Mouse (Mus musculus): ENCODE results near the gene Col11a2. TPM values are rescaled to one million over a fixed set of nuclear protein-coding genes. Genes with fewer than 3 reads are reported as not detected.

The Col11a2 gene
- polyA plus RNA-seq, 1 experiment = 10.7 TPM

- no peak for DNase-seq (ENCODE audit: extremely low spot score in 1 of 2, low spot score in 1 of 2)
Measured at GRCm38 (mm10) chr17:34025756-34026151, 13.5 kb upstream of the Col11a2 start.

GRCm38 (mm10) chr17:34026221-34026620 lies 13.0 kb upstream of the Col11a2 start:
- no peak for DNase-seq (ENCODE audit: extremely low spot score in 1 of 2, low spot score in 1 of 2)

- DNase-seq (ENCODE audit: extremely low spot score in 1 of 2, low spot score in 1 of 2) = no peak
Measured at GRCm38 (mm10) chr17:34026917-34027655, 12.2 kb upstream of the Col11a2 start.

DNA sequence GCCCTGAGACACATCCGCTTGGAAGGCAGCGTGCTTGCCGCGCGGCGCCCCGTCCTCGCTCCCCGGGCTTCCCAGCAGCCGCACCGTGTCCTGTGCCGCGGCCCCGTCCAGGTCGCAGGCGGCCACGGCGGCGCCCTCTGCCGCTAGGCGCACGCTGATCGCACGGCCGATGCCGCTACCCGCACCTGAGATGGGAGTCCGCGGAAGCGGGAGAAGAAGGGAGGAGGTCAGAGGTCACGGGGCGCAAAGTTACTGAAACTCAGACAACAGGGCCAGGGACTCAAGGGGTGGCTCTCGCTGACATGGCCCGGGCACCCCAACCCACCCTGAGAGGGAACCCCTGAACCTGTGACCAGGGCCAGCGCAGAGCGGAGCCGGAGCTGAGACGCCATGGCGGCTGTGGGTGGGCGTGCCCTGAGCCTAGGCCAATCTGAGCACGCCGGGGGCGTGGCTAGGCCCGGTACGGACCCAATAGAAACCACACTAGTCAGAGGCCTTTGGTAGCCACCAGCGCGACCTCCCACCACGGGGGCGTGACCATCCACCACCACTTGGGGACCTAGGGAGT lies 11.5 kb upstream of the Col11a2 start, which contains the start of gene H2-Ke6:
H2-Ke6 (minus strand) TSS at position 405 of the 568 bp plus-strand sequence.
- DNase-seq (ENCODE audit: extremely low spot score in 1 of 2, low spot score in 1 of 2) = peak; percentile 87 to 91

DNA sequence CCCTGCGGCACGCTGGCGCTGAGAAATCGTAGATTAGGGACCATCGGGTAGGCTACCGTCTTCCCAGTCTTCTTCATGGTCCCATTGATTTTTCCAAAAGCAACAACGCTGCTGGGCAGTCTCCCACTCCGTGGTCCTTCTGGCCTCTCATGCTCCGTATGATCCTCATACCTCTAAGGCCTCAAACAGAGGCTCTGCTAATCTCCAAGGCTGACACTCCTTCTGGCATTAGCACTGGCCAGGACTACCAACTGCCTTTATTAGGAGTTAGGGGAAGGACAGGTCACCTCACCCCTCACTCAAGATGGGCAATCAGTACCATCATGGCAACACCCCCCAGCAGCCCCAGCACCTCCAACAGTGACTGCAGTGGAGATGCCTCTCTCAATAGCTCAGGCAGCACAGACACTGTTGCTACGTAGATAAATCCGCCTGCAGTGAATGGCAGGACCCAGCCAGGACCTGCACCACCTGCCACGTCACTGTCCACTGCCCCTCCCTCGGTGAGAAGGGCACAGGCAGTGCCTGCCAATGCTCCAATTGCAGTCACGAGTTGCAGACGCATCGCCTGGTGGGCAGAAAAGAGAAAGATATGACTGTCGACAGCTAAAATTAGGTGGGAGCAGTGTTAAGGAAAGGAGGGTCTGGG lies 10.6 kb upstream of the Col11a2 start:
- no peak for DNase-seq (ENCODE audit: extremely low spot score in 1 of 2, low spot score in 1 of 2)

DNA sequence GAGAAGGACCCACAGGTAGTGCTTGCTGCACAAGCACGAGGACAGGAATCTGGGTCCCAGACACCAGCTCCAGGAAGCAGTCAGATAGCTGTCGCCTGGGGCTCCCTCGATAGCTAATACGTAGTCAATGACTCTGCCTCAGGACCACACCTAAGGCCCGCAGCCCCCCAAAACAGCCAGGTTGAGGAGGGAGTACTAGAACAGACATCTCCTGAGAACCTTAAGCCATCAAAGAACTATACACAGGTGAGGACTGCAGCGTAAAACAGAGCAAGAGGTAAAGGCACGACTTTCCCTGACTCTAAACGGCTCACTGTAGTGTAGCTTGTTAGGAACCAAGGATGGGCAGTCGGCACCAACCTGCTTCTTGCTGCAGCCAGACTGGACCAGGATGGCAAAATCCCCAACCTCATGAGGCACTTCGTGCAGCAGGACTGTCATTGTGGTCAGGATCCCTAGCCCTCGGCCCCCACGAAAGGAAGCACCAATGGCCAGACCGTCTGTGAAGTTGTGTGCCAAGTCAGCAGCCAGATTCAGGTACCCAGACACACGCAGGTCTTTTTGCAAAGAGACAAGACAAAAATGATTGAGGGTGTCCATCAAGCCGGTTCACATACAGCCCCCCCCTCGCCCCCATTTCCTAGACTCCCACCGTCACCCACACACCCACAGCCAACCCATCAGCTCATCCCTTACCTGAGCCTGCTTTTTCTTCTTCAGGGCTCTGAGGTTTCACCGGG lies 9.9 kb upstream of the Col11a2 start:
- no peak for DNase-seq (ENCODE audit: extremely low spot score in 1 of 2, low spot score in 1 of 2)

- DNase-seq (ENCODE audit: extremely low spot score in 1 of 2, low spot score in 1 of 2) = no peak
Measured at GRCm38 (mm10) chr17:34029890-34030595, 9.2 kb upstream of the Col11a2 start.

- DNase-seq (ENCODE audit: extremely low spot score in 1 of 2, low spot score in 1 of 2) = no peak
Measured at GRCm38 (mm10) chr17:34030861-34031326, 8.3 kb upstream of the Col11a2 start.

GRCm38 (mm10) chr17:34031465-34032173 lies 7.6 kb upstream of the Col11a2 start, which contains the start of the genes Slc39a7 and Rxrb:
Slc39a7 (minus strand) TSS chr17:34031682.
Rxrb (plus strand) TSS chr17:34031812.
- peak; percentile 94 to 98 for DNase-seq (ENCODE audit: extremely low spot score in 1 of 2, low spot score in 1 of 2)

DNA sequence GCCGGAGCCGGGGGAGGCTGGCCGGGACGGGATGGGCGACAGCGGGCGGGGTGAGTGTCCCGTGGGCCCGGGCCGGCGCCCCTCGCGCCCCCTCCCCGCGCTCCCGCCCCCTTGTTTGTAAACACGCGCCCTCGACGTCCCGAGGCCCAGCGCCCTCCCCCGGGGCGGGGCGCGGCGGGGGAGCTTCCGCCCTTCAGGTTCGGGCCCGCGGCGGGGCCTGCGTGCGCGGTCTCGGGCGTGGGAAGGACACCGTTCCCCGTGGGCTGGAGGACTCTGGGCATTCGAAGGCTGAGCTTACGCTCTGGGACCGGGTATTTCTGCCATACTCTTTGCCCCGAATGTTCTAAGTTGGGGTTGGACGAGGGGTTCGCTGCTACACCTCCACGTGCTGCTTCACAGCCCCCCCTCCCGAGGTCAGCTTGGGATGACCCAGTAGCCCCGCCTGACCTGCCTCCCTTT lies 7.0 kb upstream of the Col11a2 start:
- no peak for DNase-seq (ENCODE audit: extremely low spot score in 1 of 2, low spot score in 1 of 2)

GRCm38 (mm10) chr17:34032806-34033205 lies 6.4 kb upstream of the Col11a2 start:
- no peak for DNase-seq (ENCODE audit: extremely low spot score in 1 of 2, low spot score in 1 of 2)

DNA sequence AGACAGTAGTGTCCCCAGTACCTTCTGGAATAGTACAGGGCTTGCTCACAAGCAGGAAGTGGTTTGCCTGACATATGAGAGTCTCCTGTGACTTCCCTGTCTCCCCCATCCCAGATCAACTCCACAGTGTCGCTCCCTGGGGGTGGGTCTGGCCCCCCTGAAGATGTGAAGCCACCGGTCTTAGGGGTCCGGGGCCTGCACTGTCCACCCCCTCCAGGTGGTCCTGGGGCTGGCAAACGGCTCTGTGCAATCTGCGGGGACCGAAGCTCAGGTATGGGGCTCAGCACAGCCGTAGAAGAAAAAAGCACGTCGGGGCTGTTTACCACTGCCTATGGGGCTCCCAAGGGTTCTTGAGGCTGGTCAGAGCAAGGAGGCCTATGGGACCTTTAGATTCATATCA lies 5.8 kb upstream of the Col11a2 start:
- DNase-seq (ENCODE audit: extremely low spot score in 1 of 2, low spot score in 1 of 2) = no peak

- DNase-seq (ENCODE audit: extremely low spot score in 1 of 2, low spot score in 1 of 2) = peak in 1 of 2 experiments; percentile 84
Measured at GRCm38 (mm10) chr17:34034064-34034463, 5.2 kb upstream of the Col11a2 start.

DNA sequence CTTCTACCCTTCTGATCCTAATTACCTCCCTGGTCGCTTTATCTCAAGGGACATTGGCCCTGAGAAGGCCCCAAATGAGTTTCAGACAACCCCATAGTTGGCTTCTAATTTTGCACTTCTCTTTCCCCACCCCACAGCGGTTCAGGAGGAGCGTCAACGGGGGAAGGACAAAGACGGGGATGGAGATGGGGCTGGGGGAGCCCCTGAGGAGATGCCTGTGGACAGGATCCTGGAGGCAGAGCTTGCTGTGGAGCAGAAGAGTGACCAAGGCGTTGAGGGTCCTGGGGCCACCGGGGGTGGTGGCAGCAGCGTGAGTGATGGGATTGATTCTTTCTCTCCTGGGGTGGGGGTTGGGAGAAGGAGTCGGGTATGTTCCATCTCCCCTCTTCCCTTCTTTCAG lies 3.7 kb upstream of the Col11a2 start:
- DNase-seq (ENCODE audit: extremely low spot score in 1 of 2, low spot score in 1 of 2) = no peak

GRCm38 (mm10) chr17:34036647-34037046 lies 2.6 kb upstream of the Col11a2 start:
- no peak for DNase-seq (ENCODE audit: extremely low spot score in 1 of 2, low spot score in 1 of 2)

DNA sequence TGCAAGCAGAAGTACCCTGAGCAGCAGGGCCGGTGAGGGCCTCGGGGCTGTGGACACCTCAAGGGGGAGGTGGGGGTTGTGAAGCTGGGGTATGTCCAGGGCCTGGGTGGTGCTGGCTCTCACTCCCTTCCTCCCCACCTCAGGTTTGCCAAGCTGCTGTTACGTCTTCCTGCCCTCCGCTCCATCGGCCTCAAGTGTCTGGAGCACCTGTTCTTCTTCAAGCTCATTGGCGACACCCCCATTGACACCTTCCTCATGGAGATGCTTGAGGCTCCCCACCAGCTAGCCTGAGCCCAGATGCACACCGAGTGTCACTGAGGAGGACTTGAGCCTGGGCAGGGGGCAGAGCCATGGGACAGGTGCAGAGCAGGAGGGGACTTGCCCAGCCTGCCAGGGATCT lies 2.0 kb upstream of the Col11a2 start:
- no peak for DNase-seq (ENCODE audit: extremely low spot score in 1 of 2, low spot score in 1 of 2)

DNA sequence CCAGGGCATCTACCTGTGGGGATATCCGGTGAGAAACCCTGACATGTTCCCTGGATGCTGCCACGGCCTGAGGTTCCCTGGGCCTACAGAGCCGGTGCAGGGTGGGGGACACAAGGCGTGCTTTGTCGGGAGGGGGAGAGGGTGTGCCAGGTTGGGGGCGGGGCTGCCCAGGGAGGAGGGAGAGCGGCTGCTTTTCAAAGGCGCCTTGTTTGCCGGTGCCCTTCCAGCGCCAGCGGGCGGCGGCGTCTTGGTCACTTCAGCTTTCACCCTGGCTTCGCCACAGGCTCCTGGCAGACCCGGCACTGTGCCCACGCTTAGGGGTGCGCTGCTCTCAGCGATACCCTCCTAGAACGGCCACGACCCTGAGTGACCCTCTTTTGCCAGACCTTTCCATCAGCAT lies 797 bp upstream of the Col11a2 start:
- DNase-seq (ENCODE audit: extremely low spot score in 1 of 2, low spot score in 1 of 2) = no peak

- DNase-seq (ENCODE audit: extremely low spot score in 1 of 2, low spot score in 1 of 2) = no peak
Measured at GRCm38 (mm10) chr17:34039562-34040450, 569 bp downstream of the Col11a2 start.

- DNase-seq (ENCODE audit: extremely low spot score in 1 of 2, low spot score in 1 of 2) = no peak
Measured at GRCm38 (mm10) chr17:34045941-34046340, 6.7 kb downstream of the Col11a2 start.

Measured in frontal cortex, adult 2 months (tissue).